In genomic region chr9:7867981-7868380, GRCm38 (mm10) we compare ENCODE assay signal across 12 mouse cellular contexts. TPM values are rescaled to one million over a fixed set of nuclear protein-coding genes. Genes with fewer than 3 reads are reported as not detected.
DNase-seq lines count a peak whose midpoint lies in the region; ATAC-seq and TF ChIP-seq lines count a peak whose summit lies in the region.
"Had no signal": no experiment of that assay in that cellular context is flagged by ENCODE, and none has a peak within 500 bp of the region (broad histone marks: within the 10 kb centered on the region; RNA-seq: fewer than 3 reads in every experiment).

No protein-coding gene starts in this region.

- H3K9me3 ChIP-seq in heart, embryonic 11.5 days (replicated peaks; ENCODE audit: control insufficient read depth, low read length) = no peaks in the 10 kb centered on the region
- H3K9me3 ChIP-seq in CH12.LX (replicated peaks; ENCODE audit: low read length) = peaks cover 62% of the 10 kb centered on the region
- H3K9me3 ChIP-seq: hindbrain, embryonic 10.5 days had no signal

- H3K9ac ChIP-seq in heart, embryonic 11.5 days (ENCODE audit: low read depth, low read length) = no peak overlapping the region
- H3K9ac ChIP-seq in CH12.LX (ENCODE audit: insufficient read depth, low read depth) = no peak overlapping the region
- H3K9ac ChIP-seq: embryonic facial prominence, embryonic 15.5 days had no signal

- no peak for TF ChIP-seq RAD21 in CH12.LX (IDR thresholded peaks at IDR 0.05; ENCODE audit: low read depth, low read length)

- H3K4me3 ChIP-seq in heart, embryonic 11.5 days (ENCODE audit: low read depth, low read length) = no peak overlapping the region
- no peak overlapping the region for H3K4me3 ChIP-seq in CH12.LX (replicated peaks in 1 of 3; ENCODE audit: low read depth in 2 of 3, low read length in 2 of 3, poor library complexity in 1 of 3)
- no peak overlapping the region for H3K4me3 ChIP-seq in small intestine, adult 2 months (ENCODE audit: low read depth, low read length)
- H3K4me3 ChIP-seq: embryonic facial prominence, embryonic 15.5 days; hindbrain, embryonic 10.5 days had no signal

- no peak for TF ChIP-seq POLR2A in CH12.LX (IDR thresholded peaks at IDR 0.05; ENCODE audit: low read depth, low read length)
- no peak for TF ChIP-seq POLR2A in small intestine, adult 2 months (IDR thresholded peaks at IDR 0.05; ENCODE audit: low read depth, low read length)

- peaks cover 58% of the 10 kb centered on the region for H3K79me2 ChIP-seq in CH12.LX (replicated peaks; ENCODE audit: control insufficient read depth, extremely low read depth, insufficient read depth, poor library complexity, severe bottlenecking)

- no peak overlapping the region for H3K4me2 ChIP-seq in heart, embryonic 11.5 days
- no peak overlapping the region for H3K4me2 ChIP-seq in CH12.LX (ENCODE audit: insufficient read depth, low read depth, poor library complexity, severe bottlenecking)
- H3K4me2 ChIP-seq: embryonic facial prominence, embryonic 15.5 days had no signal

- no peak for ATAC-seq in heart, embryonic 11.5 days (replicated peaks; ENCODE audit: insufficient number of reproducible peaks, low FRiP score, low TSS enrichment)

- H3K4me1 ChIP-seq in heart, embryonic 11.5 days (ENCODE audit: control insufficient read depth, insufficient read depth, low read length) = no peaks in the 10 kb centered on the region
- H3K4me1 ChIP-seq in CH12.LX (ENCODE audit: control insufficient read depth in 1 of 2, insufficient read depth in 2 of 2) = peaks cover 13 to 32% of the 10 kb centered on the region in 2 experiments; a peak in 3 of 4 replicates
- peaks cover 5% of the 10 kb centered on the region; the same call in 1 of the 2 replicates for H3K4me1 ChIP-seq in small intestine, adult 2 months (ENCODE audit: control insufficient read depth, insufficient read depth, insufficient read length, low read length)

- WGBS in heart, embryonic 11.5 days (ENCODE audit: insufficient replicate concordance) = 87% methylated on average over 3 of the region's 3 CpGs
- WGBS in small intestine, adult 2 months = 92% methylated on average over 3 of the region's 3 CpGs

- dilution Hi-C loops in CH12.LX (cut with MboI; ENCODE audit: extremely low pct_ligation_motif_present, extremely low pct_unique_long_range_greater_than_20kb, low sequenced_read_pairs) = no loop called here

- intact Hi-C loops in heart, postnatal 14 days (cut with DNase I) = no loop called here
- intact Hi-C loops in left cerebral cortex, postnatal 14 days (cut with DNase I) = no loop called here

- no peak for TF ChIP-seq CTCF in CH12.LX (conservative IDR thresholded peaks at IDR 0.05 in 1 of 2, IDR thresholded peaks at IDR 0.05 in 1 of 2; ENCODE audit: low read depth in 2 of 2, low read length in 2 of 2)
- no peak for TF ChIP-seq CTCF in small intestine, adult 2 months (IDR thresholded peaks at IDR 0.05; ENCODE audit: extremely low read depth, insufficient read length, insufficient replicate concordance, low read depth, low read length)

- in situ Hi-C loops in CH12.LX (cut with MboI; ENCODE audit: low pct_ligation_motif_present, low pct_unique_long_range_greater_than_20kb, low sequenced_read_pairs) = loop anchor here (25.0 kb wide), 1 partner anchor 656 kb away; no protein-coding TSS in a partner anchor

- no peaks in the 10 kb centered on the region for H3K27me3 ChIP-seq in heart, embryonic 11.5 days (ENCODE audit: control insufficient read depth, insufficient read depth, low read length)
- H3K27me3 ChIP-seq in CH12.LX (replicated peaks) = no peaks in the 10 kb centered on the region
- H3K27me3 ChIP-seq in small intestine, adult 2 months (ENCODE audit: control insufficient read depth, insufficient read depth, low read length) = no peaks in the 10 kb centered on the region
- H3K27me3 ChIP-seq: embryonic facial prominence, embryonic 15.5 days had no signal

- no peak for TF ChIP-seq EP300 in CH12.LX (IDR thresholded peaks at IDR 0.05; ENCODE audit: low read length)

- no peak overlapping the region for H3K27ac ChIP-seq in heart, embryonic 11.5 days (ENCODE audit: low read depth, low read length)
- peak overlapping the region; percentile 67; the same call in 1 of the 2 replicates for H3K27ac ChIP-seq in CH12.LX (ENCODE audit: insufficient read depth, low read depth)
- peak overlapping the region; percentile 39 for H3K27ac ChIP-seq in small intestine, adult 2 months (ENCODE audit: insufficient read depth, low read depth, low read length)
- H3K27ac ChIP-seq: embryonic facial prominence, embryonic 15.5 days; hindbrain, embryonic 10.5 days had no signal

- H3K36me3 ChIP-seq in heart, embryonic 11.5 days (ENCODE audit: control insufficient read depth, insufficient read depth, low read length) = no peaks in the 10 kb centered on the region
- peaks cover 46 to 76% of the 10 kb centered on the region in 2 experiments for H3K36me3 ChIP-seq in CH12.LX (replicated peaks in 1 of 2; ENCODE audit: control insufficient read depth in 1 of 2, insufficient read depth in 1 of 2, low read length in 1 of 2)
- peaks cover 22% of the 10 kb centered on the region for H3K36me3 ChIP-seq in small intestine, adult 2 months (ENCODE audit: control insufficient read depth, insufficient read depth, low read length)
- H3K36me3 ChIP-seq: hindbrain, embryonic 10.5 days had no signal

- peak; percentile 7 for DNase-seq in heart, postnatal 14 days
- no peak for DNase-seq in CH12.LX (ENCODE audit: extremely low read depth)
- peak; percentile 76 for DNase-seq in induced T-regulatory cell, adult 2 months (ENCODE audit: low read depth)
- DNase-seq in embryo, embryonic 10.5 days (ENCODE audit: low spot score) = no peak
- no peak for DNase-seq in left cerebral cortex, adult 18-20 months (ENCODE audit: low spot score in 2 of 2)
- DNase-seq in left cerebral cortex, postnatal 14 days (ENCODE audit: low spot score in 2 of 2) = no peak
- DNase-seq: cerebellum, adult 18-20 months; kidney, postnatal 10 days had no signal

TF ChIP-seq in CH12.LX, 34 proteins besides CTCF, POLR2A, EP300 and RAD21:
- TF ChIP-seq GABPA (IDR thresholded peaks at IDR 0.05; ENCODE audit: insufficient replicate concordance, low read depth, low read length) = no peak
- TF ChIP-seq TCF12 (IDR thresholded peaks at IDR 0.05; ENCODE audit: low read depth, low read length) = no peak
- no peak for TF ChIP-seq SIN3A (IDR thresholded peaks at IDR 0.05; ENCODE audit: low read length)
- TF ChIP-seq MAX (IDR thresholded peaks at IDR 0.05; ENCODE audit: low read length) = no peak
- TF ChIP-seq BHLHE40 (IDR thresholded peaks at IDR 0.05; ENCODE audit: low read depth, low read length) = no peak
- TF ChIP-seq ZMIZ1 (IDR thresholded peaks at IDR 0.05; ENCODE audit: low read depth, low read length) = no peak
- TF ChIP-seq PAX5 (IDR thresholded peaks at IDR 0.05; ENCODE audit: low read length) = no peak
- TF ChIP-seq ETS1 (conservative IDR thresholded peaks at IDR 0.05; ENCODE audit: low read depth, low read length) = no peak
- no peak for TF ChIP-seq MYC (IDR thresholded peaks at IDR 0.05; ENCODE audit: low read depth, low read length)
- TF ChIP-seq TBP (conservative IDR thresholded peaks at IDR 0.05; ENCODE audit: low read depth, low read length) = no peak
- TF ChIP-seq IRF4 (IDR thresholded peaks at IDR 0.05; ENCODE audit: low read depth, low read length) = no peak
- no peak for TF ChIP-seq JUN (IDR thresholded peaks at IDR 0.05; ENCODE audit: insufficient read depth, low read depth, low read length)
- TF ChIP-seq NELFE (IDR thresholded peaks at IDR 0.05; ENCODE audit: low read depth, low read length) = no peak
- no peak for TF ChIP-seq JUND (conservative IDR thresholded peaks at IDR 0.05; ENCODE audit: low read depth, low read length)
- TF ChIP-seq MAFK (IDR thresholded peaks at IDR 0.05; ENCODE audit: insufficient replicate concordance, low read length) = no peak
- TF ChIP-seq ZNF384 (IDR thresholded peaks at IDR 0.05; ENCODE audit: low read depth, low read length) = no peak
- TF ChIP-seq POLR2AphosphoS2 (IDR thresholded peaks at IDR 0.05; ENCODE audit: low read depth, low read length) = no peak
- no peak for TF ChIP-seq E2F4 (IDR thresholded peaks at IDR 0.05; ENCODE audit: insufficient replicate concordance, low read depth, low read length)
- no peak for TF ChIP-seq UBTF (IDR thresholded peaks at IDR 0.05; ENCODE audit: low read depth, low read length)
- TF ChIP-seq CHD1 (IDR thresholded peaks at IDR 0.05; ENCODE audit: low read depth, low read length) = no peak

RNA-seq across cellular contexts. Expression of gene Birc3, which starts 5.0 kb away (rescaled TPM):
- total RNA-seq in heart, postnatal 14 days (2021) = 10 to 100 TPM in 1 of 2 experiments, 1 to 10 TPM in 1; 8.9 to 10.3 TPM
- polyA plus RNA-seq in heart, embryonic 11.5 days (2014; fragmentation: Nextera tagmentation; extraction: Ambion mirVana) = 4.2 and 4.4 TPM in 2 replicates
- total RNA-seq in CH12.LX (2012; rRNA removed) (51.1 and 67.9 TPM in 2 replicates), CH12.LX (2014; rRNA removed) (75.6 and 80.0 TPM in 2 replicates)
- 67.8 and 73.2 TPM in 2 replicates for polyA plus RNA-seq in CH12.LX (2012; ENCODE audit: insufficient read length, low read depth)
- 6.1 and 13.7 TPM in 2 replicates for polyA plus RNA-seq in small intestine, adult 2 months (2012; rRNA removed)
- total RNA-seq in left cerebral cortex, adult 18-20 months (2021) = 1 to 10 TPM; 2.0 to 2.7 TPM
- 1 to 10 TPM in 1 of 2 experiments, under 1 TPM in 1; 0.93 to 5.5 TPM for total RNA-seq in left cerebral cortex, postnatal 14 days (2021)

RNA-seq across cellular contexts. Expression of gene Birc2, which starts 31.1 kb away (rescaled TPM):
- total RNA-seq in heart, postnatal 14 days (2021) = 10 to 100 TPM; 26.8 to 28.8 TPM
- polyA plus RNA-seq in heart, embryonic 11.5 days (2014; fragmentation: Nextera tagmentation; extraction: Ambion mirVana) = 28.1 and 28.7 TPM in 2 replicates
- 59.6 and 94.7 TPM in 2 replicates for total RNA-seq in CH12.LX (2012; rRNA removed)
- 134 and 158 TPM in 2 replicates for total RNA-seq in CH12.LX (2014; rRNA removed)
- polyA plus RNA-seq in CH12.LX (2012; ENCODE audit: insufficient read length, low read depth) = 41.3 and 43.4 TPM in 2 replicates
- 3.5 and 5.4 TPM in 2 replicates for polyA plus RNA-seq in small intestine, adult 2 months (2012; rRNA removed)
- total RNA-seq in left cerebral cortex, adult 18-20 months (2021) = 10 to 100 TPM; 34.9 to 36.6 TPM
- total RNA-seq in left cerebral cortex, postnatal 14 days (2021) = 10 to 100 TPM; 31.1 to 34.3 TPM

Comparison
In these comparisons a context has a peak if more than half of its experiments do, and no peak if none do; other contexts are left out.
1. DNase-seq: peak in heart, postnatal 14 days (2 of 2) and induced T-regulatory cell, adult 2 months (single experiment); none in CH12.LX (single experiment), embryo, embryonic 10.5 days (single experiment), left cerebral cortex, adult 18-20 months (0 of 2) and left cerebral cortex, postnatal 14 days (0 of 2).
2. RNA of gene Birc3, which starts 5.0 kb away (total RNA-seq): 51.1 to 80.0 TPM in CH12.LX; 8.9 to 10.3 TPM in heart, postnatal 14 days, 0.93 to 5.5 TPM in left cerebral cortex, postnatal 14 days and 2.0 to 2.7 TPM in left cerebral cortex, adult 18-20 months; every median in the first group is over 4 times any median in the second.